Mouse (Mus musculus): ENCODE results near the gene Avpr1b.

DNA sequence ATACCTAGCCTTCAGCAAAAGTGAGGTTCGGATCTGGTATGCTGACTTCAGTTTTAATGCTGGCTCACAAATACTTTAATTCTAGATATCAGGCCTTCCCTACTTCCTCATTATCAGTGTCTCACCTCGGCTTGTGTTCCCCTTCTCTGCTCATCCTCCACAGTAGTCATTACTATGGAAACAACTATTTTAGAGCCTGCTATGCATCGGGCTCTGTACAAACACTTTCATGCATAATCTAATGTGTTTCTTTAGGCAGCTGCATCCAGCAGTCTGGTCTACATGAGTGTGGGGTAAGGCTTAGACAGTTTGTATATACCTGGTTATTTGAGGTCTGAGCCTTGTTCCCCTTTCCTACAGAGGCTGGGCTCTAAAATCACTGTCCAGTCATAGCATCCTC, 15.4 kb upstream of the Avpr1b start:
- TF ChIP-seq CTCF (IDR thresholded peaks at IDR 0.05; ENCODE audit: low read depth) (no peak), EP300 (optimal IDR thresholded peaks at IDR 0.05) (no peak)
